Mouse (Mus musculus) lung, postnatal 36 days (tissue): ENCODE measurements around the gene Cd22.
"Not testable (repeated sequence)": the region's sequence is repeated elsewhere in the genome, so short reads cannot be mapped to it uniquely, and the experiment has no call there.

Experiments
- DNase-seq: peaks from one replicate; pipeline ENCODE4 v3.0.0; 2022; ENCODE audit warnings: mixed read lengths

Cd22 gene

DNA sequence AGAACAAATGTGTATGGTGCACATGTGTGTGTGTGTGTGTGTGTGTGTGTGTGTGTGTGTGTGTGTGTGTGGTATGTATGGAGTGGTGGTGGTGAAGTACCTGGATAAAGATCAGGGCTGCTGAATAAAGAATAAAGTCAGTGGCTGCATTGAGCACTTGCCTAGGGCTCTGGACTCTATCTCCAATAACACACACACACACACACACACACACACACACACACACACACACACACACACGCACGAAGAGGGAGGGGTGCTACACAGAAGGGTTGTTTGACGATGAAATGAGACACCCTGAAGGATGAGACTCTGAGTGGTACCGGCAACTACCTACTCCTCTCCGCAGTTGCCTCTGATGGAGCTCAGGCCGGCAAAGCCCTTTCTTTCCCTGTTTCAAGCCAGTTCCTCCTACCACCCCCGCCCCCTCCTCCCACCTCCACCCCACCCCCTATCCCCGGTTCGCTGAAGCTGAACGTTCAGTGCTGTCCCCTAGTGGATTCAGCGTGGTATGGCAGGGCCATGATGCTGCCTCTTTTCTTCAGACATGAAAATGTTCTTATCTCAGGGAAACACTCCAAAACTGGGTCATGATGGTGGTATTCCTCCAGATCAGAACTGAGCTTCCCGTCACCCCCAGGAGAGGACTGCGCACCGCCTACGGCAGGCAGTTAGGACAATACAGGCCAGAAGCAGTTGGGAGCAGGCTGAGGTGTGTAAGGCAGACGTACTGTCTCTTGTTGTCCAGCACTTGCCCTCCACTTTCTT, 20.3 kb downstream of the Cd22 start:
- peak; percentile 56 for DNase-seq

DNA sequence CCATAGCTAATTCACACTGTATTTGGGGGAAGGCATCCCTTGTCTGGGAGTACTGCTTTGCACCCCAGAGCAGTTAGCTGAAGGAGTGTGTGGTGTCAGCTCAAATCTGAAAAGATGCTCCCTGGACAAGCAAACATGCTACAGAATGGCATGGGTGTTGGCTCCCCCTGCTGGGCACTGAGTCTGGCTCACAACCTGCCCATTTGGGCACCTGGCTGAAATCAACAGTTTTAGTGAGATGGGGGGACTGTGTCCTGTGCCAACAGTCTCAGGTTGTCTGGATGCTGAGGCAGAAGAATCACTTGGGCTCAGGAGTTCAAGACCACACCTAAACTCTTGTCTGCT, 20.9 kb downstream of the Cd22 start:
- DNase-seq, result peak; percentile 83

- no peak for DNase-seq
Measured at GRCm38 (mm10) chr7:30857746-30858145, 22.4 kb downstream of the Cd22 start.

DNA sequence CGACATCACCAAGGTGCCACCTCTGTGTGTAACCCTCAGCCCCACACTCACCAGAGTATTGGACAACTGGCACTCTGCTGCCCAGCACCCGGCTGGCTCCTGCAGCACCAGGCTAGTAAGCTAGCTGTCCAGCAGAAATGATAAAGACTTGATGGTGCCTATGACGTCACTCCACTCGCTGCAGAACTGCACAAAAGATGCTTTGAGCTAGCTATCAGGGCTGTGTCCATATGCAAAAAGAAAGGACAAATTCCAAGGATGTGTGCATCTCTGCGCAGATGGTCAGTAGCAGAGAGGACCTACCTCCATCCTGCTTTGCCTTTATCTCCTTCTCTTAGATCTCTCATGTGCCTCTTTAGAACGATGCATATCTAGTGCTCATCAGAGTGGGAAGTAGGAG, 24.1 kb downstream of the Cd22 start, which contains the start of gene Ffar3:
Gene Ffar3, minus strand, starts transcription at position 101 of the 400 bp plus-strand sequence.
- DNase-seq, result no peak

DNA sequence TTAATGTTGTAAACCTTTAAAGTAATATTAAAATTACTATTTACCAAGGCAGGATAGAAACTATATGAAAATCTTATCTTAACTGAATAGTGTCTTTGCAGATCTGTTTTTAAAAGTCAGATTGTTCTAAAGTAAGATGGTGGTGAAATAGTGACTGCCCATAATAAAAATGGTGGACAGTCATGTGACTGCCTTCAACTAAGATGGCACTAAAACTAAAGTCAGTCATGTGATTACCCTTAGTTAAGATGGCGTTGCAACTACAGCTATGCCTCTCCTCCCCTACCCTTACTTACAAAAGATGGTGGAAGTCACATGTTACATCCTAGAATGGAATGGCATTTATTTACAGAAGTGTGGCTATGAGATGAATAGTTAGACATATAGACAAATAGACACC, 28.7 kb downstream of the Cd22 start:
- DNase-seq, result no peak

GRCm38 (mm10) chr7:30847934-30848333, 32.2 kb downstream of the Cd22 start:
- DNase-seq, result no peak

GRCm38 (mm10) chr7:30847386-30847785, 32.8 kb downstream of the Cd22 start:
- no peak for DNase-seq

- no peak for DNase-seq
Measured at GRCm38 (mm10) chr7:30846505-30847053, 33.6 kb downstream of the Cd22 start.

DNA sequence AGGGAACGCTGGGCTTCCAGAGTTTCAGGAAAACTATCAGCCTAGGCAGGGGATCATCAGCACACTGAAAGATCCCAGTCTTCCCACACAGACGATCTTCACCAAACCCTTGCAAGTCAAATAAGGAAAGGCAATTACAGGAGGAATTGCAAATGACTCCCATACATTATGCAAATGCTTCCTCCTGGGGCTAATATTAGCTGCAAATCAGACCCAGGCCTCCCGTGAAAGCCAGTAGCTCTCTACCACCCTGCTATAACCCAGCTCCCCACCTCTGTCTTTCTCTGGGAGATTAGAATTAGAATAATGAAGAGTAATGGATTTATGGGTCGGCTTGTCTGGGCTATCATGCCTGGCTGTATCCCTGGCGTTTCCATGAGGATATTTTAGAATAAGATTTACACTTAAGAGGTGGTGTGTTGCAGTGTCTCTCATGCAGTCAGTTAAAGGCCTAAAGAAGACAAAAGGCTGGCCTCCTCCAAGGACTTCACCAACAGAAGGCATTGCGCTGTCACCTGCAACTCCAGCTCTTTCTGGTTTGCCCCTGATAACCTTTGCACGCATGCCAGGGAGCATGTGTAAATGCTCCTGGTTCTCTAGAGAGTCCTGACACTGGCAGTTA, 35.4 kb downstream of the Cd22 start:
- DNase-seq, result no peak

- peak; percentile 15 for DNase-seq
Measured at GRCm38 (mm10) chr7:30842092-30842491, 38.0 kb downstream of the Cd22 start.

DNA sequence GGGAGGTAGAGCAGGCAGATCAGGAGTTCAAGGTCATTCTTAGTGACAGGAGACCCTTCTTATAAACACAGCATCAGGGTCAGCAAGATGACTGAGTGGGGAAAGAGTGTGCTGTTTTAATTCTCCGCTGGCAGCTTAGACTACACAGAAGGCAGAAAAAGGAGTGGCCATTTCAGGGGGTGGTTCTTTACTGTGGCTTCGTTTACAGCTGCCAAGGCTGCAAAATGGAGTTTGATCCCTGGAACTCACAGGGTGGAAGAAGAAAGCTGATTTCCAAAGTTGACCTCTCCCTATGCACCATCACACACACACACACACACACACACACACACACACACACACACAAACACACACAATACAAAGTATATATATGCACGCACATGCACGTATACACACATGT, 38.8 kb downstream of the Cd22 start:
- DNase-seq, result no peak

DNA sequence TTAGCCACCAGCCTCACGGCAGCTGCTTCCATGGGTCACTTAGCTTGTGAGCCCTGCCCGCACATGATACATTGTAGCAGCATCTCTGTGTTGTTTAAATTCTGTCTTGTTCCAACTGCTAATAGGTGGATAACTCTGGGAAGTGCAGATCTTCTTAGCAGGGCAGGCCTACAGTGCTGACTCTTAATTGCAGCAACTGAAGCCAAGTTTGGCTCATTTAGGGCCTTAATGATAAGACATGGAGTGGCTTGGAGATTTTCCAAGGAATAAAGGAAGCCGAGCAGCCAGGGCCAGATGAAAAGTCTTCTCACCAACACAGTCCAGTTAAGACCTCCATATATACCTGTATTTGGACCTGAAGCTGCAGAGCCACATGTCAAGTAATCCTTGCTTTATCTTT, 39.8 kb downstream of the Cd22 start:
- no peak for DNase-seq

DNA sequence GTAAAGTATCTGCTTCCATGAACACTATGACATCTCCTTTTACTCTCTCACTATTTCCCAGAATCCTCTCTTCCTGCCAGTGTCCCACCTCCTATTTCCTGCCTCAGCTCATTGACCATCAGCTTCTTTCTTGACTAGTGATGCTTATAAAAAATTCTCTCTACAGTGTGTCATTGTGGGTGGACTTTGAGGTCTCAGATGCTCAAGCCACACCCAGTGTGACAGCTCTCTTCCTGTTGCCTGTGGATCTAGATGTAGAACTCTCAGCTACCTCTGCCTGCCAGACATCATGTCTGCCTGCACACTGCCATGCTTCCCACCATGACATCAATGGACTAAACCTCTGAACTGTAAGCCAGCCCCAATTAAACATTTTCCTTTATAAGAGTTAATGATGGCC, 42.9 kb downstream of the Cd22 start:
- DNase-seq, result no peak

DNA sequence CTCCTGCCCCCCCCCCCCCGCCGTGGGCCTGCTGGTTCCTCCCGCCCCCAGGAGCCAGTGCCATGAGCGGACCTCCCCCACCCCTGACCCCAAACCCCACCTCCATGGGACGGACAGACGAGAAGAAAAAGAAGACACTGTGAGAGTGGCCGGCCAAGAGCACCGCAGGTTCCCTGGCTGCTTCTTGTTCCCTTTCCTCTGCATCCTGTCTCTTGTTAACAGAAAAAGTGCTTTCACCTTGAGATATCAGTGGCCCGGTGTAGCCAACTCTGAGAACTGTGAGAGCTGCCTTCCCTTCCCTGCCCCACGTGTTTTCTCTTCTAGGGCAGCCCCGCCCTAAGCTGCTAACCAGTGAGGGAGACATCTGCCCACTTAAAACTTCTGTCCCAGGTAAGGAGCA, 47.5 kb downstream of the Cd22 start:
- not testable (repeated sequence) for DNase-seq

DNA sequence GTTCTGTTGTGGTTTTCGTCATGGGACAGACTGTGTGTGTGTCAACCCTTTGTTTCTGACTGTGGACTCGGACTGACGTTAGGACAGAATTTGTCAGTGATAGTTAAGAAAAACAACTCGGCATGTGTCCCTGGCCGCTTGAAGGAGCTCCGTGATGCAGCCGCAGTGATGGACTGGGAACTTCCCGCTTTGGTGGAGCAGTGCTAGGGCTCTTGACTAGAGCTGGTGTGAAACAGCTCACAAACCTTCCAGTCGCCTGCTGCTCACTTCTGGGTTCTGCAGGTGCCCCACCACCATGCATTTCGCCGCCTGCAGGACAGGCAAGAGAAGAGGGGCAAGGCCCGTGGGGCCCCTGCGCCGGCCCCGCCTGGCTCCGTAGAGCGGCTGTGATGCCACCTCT, 47.9 kb downstream of the Cd22 start:
- no peak for DNase-seq

DNA sequence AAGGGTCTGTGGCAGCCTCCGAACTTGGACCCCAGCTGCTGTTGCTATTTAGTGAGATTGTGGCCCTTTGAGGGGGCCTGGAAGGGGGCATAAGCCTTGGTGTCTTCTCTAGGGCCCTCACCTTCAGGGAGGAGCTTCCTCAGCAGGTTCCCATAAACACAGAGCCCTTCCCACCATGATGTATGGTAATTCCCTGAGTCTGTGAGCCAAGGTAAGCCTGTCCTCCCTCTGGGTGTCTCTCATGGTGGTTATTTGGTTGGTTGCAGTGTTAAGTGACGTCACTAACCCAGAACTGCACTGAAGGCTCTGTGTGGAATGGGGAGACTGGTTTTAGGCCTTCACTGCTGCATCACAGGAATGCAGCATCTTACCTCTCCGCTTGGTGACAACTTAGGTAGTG, 50.7 kb downstream of the Cd22 start:
- DNase-seq, result no peak

- not testable (repeated sequence) for DNase-seq
Measured at GRCm38 (mm10) chr7:30828871-30829270, 51.3 kb downstream of the Cd22 start.

DNA sequence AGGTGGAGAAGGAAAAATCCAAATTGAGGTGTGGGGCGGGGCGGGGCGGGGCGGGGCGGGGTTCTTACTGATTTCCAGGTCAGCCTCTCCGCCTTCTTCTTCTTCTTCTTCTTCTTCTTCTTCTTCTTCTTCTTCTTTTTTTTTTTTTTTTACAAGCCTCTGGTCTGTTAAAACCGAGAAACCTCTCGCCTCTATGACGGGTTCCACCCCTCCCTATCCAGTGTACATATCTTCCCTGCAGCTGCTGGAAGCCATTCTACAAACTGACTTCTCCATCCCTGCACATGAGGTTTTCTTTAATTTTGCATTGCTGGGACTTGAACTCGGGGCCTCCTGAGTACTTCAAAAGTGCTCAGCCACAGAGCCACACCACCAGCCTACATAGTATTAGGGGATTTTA, 53.5 kb downstream of the Cd22 start:
- DNase-seq, result no peak

DNA sequence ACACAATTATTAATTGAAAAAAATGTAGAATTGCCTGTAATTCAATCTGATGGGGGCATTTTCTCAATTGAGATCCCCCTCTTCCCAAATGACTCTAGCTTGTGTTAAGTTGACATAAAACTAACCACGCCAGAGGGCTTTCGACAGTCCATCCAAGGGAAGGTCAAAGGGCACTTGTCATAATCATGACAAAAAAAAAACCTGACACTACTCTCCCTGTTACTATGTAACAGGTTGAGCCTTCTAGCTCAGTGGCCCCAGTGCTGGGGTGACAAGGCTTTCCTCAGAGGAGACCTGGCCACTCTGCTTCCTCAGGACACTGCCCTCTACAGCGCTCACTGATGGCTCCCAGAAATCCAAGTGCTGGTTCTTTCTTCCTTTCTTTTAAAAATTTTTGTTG, 55.8 kb downstream of the Cd22 start:
- DNase-seq, result no peak

DNA sequence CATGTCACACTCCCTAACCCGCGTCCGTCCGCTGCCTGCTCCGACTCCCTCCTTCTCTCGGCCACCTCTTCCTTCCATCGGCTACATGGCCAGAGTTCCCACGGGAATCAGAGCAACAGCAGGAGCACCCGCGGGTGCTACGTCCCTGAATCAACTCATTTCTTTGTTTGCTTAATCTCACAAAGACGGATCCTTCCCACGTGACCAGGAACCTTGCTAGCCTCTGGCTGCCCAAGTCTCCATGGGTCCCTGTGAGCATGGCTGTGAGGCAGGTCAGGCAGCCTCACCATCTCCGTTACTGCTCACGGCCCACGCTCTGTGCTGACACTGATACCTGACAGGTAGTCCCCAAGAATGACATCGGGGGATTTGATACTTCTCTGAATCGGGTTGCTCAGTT, 56.5 kb downstream of the Cd22 start, which contains the start of gene Ffar2:
Gene Ffar2, minus strand, starts transcription at position 101 of the 400 bp plus-strand sequence.
- no peak for DNase-seq

DNA sequence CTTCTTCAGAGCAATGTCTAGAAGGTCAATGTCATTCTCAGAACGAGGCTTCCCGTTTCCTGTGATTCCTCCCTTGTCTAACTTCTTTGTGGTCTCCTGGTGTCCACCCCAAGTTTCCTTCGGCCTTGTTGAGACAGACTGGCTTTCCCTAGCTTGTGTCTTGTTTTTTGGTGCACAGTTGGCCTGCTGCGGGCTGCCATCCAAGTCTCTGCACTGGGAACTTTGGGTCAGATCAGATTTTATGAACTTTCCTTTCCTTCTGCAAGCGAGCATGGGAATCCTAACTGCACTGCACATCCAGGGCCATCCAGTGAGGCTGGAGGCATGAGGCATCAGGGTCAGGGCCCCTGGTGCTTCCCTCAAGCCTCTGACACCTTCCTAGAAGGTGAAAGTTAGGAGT, 58.6 kb downstream of the Cd22 start:
- DNase-seq, result no peak

DNA sequence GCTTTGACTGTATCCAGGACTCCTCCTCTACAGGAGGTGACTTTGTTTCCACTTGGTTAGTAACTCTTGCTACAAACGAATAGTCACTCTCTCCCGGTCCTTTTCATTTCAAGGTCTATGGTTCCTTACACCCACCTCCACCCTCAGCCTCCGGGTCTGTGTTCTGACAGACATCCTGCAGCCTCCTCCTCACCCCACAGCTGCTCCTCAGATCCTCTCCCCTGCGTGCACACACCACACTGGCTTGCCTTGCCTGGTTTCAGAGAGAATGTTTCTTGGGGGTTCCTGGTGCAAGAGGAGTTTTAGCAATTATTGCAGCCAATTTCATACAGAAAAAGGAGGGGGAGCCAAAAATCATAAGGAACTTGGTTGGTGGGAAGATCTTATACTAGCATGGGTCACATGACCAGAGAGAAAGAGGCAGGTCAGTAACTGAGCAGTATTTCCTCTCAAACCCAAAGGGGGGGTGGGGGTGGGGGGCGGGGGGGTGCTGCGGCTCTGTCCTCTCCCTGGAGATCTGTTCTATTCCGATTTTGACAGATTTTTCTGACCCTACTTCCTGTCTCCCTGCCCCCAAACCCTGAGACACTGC, 59.2 kb downstream of the Cd22 start:
- DNase-seq, result no peak

- peak; percentile 11 for DNase-seq
Measured at GRCm38 (mm10) chr7:30820131-30820530, 60.0 kb downstream of the Cd22 start.
